Mouse (Mus musculus) erythroblast, embryonic 14.5 days (primary cell): ENCODE measurements around the gene Dennd1a. TPM values are rescaled to one million over a fixed set of nuclear protein-coding genes. Genes with fewer than 3 reads are reported as not detected.

Experiments used
- H3K27me3 ChIP-seq: 2 replicates; pipeline ENCODE4 v1.6.1; 2012; ENCODE audit warnings: inconsistent platforms; ENCODE audit not compliant: control insufficient read depth
- H3K36me3 ChIP-seq: 2 replicates; pipeline ENCODE4 v1.6.1; 2012; ENCODE audit warnings: mild to moderate bottlenecking, inconsistent platforms; ENCODE audit not compliant: control insufficient read depth
- H3K4me1 ChIP-seq: 2 replicates; pipeline ENCODE4 v1.6.1; 2012; ENCODE audit warnings: inconsistent platforms; ENCODE audit not compliant: control insufficient read depth
- H3K4me3 ChIP-seq: replicated peaks from 2 replicates; pipeline ENCODE3; 2012; ENCODE audit warnings: moderate library complexity, mild to moderate bottlenecking, inconsistent platforms
- H3K9me3 ChIP-seq: 2 replicates; pipeline ENCODE4 v1.6.1; 2012; ENCODE audit warnings: low read length, inconsistent platforms, mixed read lengths; ENCODE audit not compliant: control insufficient read depth
- GATA1 ChIP-seq: IDR thresholded peaks from 2 replicates; pipeline ENCODE4 v1.6.1; 2012; ENCODE audit warnings: low read length, inconsistent platforms, mixed read lengths
- TAL1 ChIP-seq: IDR thresholded peaks from 3 replicates; pipeline ENCODE4 v1.6.1; 2012; ENCODE audit warnings: low read length, inconsistent platforms, mixed read lengths
- polyA plus RNA-seq: library from polyadenylated mRNA; stranded (reverse); fragments of >175 nt; gene quantifications from 2 replicates; pipeline ENCODE4 v1.2.3, GENCODE M21; 2012

Dennd1a gene
- polyA plus RNA-seq, 1 experiment = 10.7 TPM

- H3K36me3 ChIP-seq = no peaks in the 10 kb centered on the region
- no peak overlapping the region for H3K4me3 ChIP-seq
- TF ChIP-seq GATA1 (no peak), TAL1 (no peak)
- peaks cover 40% of the 10 kb centered on the region for H3K27me3 ChIP-seq
- H3K9me3 ChIP-seq = no peaks in the 10 kb centered on the region
- H3K4me1 ChIP-seq = peaks cover 19% of the 10 kb centered on the region
Measured at GRCm38 (mm10) chr2:37784473-37784872, 502.7 kb downstream of the Dennd1a start.

- Histone ChIP-seq H3K36me3 (no peaks in the 10 kb centered on the region), H3K27me3 (peaks cover 43% of the 10 kb centered on the region), H3K4me3 (no peak overlapping the region), H3K4me1 (peaks cover 25% of the 10 kb centered on the region), H3K9me3 (no peaks in the 10 kb centered on the region)
- TF ChIP-seq TAL1 = no peak
- no peak for TF ChIP-seq GATA1
Measured at GRCm38 (mm10) chr2:37782002-37782401, 505.2 kb downstream of the Dennd1a start.

GRCm38 (mm10) chr2:37781421-37781820, 505.8 kb downstream of the Dennd1a start:
- Histone ChIP-seq H3K9me3 (no peaks in the 10 kb centered on the region), H3K4me3 (no peak overlapping the region), H3K4me1 (peaks cover 29% of the 10 kb centered on the region), H3K36me3 (no peaks in the 10 kb centered on the region), H3K27me3 (peaks cover 44% of the 10 kb centered on the region)
- TF ChIP-seq GATA1 (no peak), TAL1 (no peak)

GRCm38 (mm10) chr2:37780270-37780929, 506.8 kb downstream of the Dennd1a start:
- peaks cover 34% of the 10 kb centered on the region for H3K4me1 ChIP-seq
- H3K4me3 ChIP-seq = peak overlapping the region; percentile 21
- no peaks in the 10 kb centered on the region for H3K9me3 ChIP-seq
- H3K27me3 ChIP-seq = peaks cover 46% of the 10 kb centered on the region
- TF ChIP-seq GATA1 (peak; percentile 24; the same call in 1 of the 2 replicates), TAL1 (peak; percentile 65; the same call in 2 of the 3 replicates)
- H3K36me3 ChIP-seq = no peaks in the 10 kb centered on the region

GRCm38 (mm10) chr2:37777958-37778720, 509.1 kb downstream of the Dennd1a start:
- peaks cover 34% of the 10 kb centered on the region for H3K4me1 ChIP-seq
- no peaks in the 10 kb centered on the region for H3K9me3 ChIP-seq
- no peaks in the 10 kb centered on the region for H3K36me3 ChIP-seq
- H3K4me3 ChIP-seq = no peak overlapping the region
- peaks cover 50% of the 10 kb centered on the region for H3K27me3 ChIP-seq
- no peak for TF ChIP-seq TAL1
- TF ChIP-seq GATA1 = no peak

GRCm38 (mm10) chr2:37776611-37777411, 510.4 kb downstream of the Dennd1a start:
- TF ChIP-seq GATA1 (no peak), TAL1 (no peak)
- H3K36me3 ChIP-seq = no peaks in the 10 kb centered on the region
- peaks cover 51% of the 10 kb centered on the region for H3K27me3 ChIP-seq
- H3K4me3 ChIP-seq = no peak overlapping the region
- no peaks in the 10 kb centered on the region for H3K9me3 ChIP-seq
- H3K4me1 ChIP-seq = peaks cover 36% of the 10 kb centered on the region

GRCm38 (mm10) chr2:37776016-37776415, 511.2 kb downstream of the Dennd1a start, which contains the start of gene Crb2:
TSS of gene Crb2 (plus strand) at chr2:37776249.
- Histone ChIP-seq H3K4me3 (no peak within 1 kb of the TSS), H3K36me3 (no peaks in the 10 kb centered on the region), H3K4me1 (peaks cover 38% of the 10 kb centered on the region), H3K9me3 (no peaks in the 10 kb centered on the region), H3K27me3 (peaks cover 44% of the 10 kb centered on the region)
- TF ChIP-seq GATA1 = no peak
- TF ChIP-seq TAL1 = no peak

- H3K9me3 ChIP-seq = no peaks in the 10 kb centered on the region
- no peaks in the 10 kb centered on the region for H3K36me3 ChIP-seq
- H3K27me3 ChIP-seq = peaks cover 44% of the 10 kb centered on the region
- H3K4me3 ChIP-seq = no peak overlapping the region
- TF ChIP-seq GATA1 (no peak), TAL1 (no peak)
- H3K4me1 ChIP-seq = peaks cover 25% of the 10 kb centered on the region
Measured at GRCm38 (mm10) chr2:37774571-37774970, 512.6 kb downstream of the Dennd1a start.
